Mouse (Mus musculus) cerebellum, adult 11-12 months (tissue): ENCODE measurements at regions not wholly inside any gene's neighbourhood (a gene's known extent, or its start where the extent isn't known, plus 50 kb on each side); places are given as distances from the start of the nearest gene placed in this dataset.

ENCODE experiments used
- DNase-seq: peaks from one replicate; pipeline ENCODE4 v3.0.0; 2022

GRCm38 (mm10) chr1:90289732-90290215, 86.0 kb downstream of the Ackr3 start:
- no peak for DNase-seq

GRCm38 (mm10) chr1:90290428-90291197, 86.8 kb downstream of the Ackr3 start:
- no peak for DNase-seq

- no peak for DNase-seq
Measured at GRCm38 (mm10) chr1:90291256-90291655, 87.5 kb downstream of the Ackr3 start.

- no peak for DNase-seq
Measured at GRCm38 (mm10) chr1:90297751-90298150, 94.0 kb downstream of the Ackr3 start.

GRCm38 (mm10) chr1:90300229-90300628, 96.4 kb downstream of the Ackr3 start:
- DNase-seq, result no peak

GRCm38 (mm10) chr1:90304331-90304730, 100.6 kb downstream of the Ackr3 start:
- DNase-seq, result no peak

GRCm38 (mm10) chr1:90311016-90311415, 107.2 kb downstream of the Ackr3 start:
- no peak for DNase-seq

- DNase-seq, result no peak
Measured at GRCm38 (mm10) chr1:90311649-90312442, 108.1 kb downstream of the Ackr3 start.

- no peak for DNase-seq
Measured at GRCm38 (mm10) chr1:90313750-90314359, 110.1 kb downstream of the Ackr3 start.

- no peak for DNase-seq
Measured at GRCm38 (mm10) chr1:90317902-90318301, 114.1 kb downstream of the Ackr3 start.

GRCm38 (mm10) chr1:90318502-90318901, 114.7 kb downstream of the Ackr3 start:
- no peak for DNase-seq

GRCm38 (mm10) chr1:90320518-90320917, 116.7 kb downstream of the Ackr3 start:
- no peak for DNase-seq

- no peak for DNase-seq
Measured at GRCm38 (mm10) chr1:90321501-90321900, 117.7 kb downstream of the Ackr3 start.

GRCm38 (mm10) chr1:90327237-90327636, 123.5 kb downstream of the Ackr3 start:
- no peak for DNase-seq

GRCm38 (mm10) chr1:90332531-90332930, 128.8 kb downstream of the Ackr3 start:
- no peak for DNase-seq

GRCm38 (mm10) chr1:90333676-90334430, 130.1 kb downstream of the Ackr3 start:
- no peak for DNase-seq

GRCm38 (mm10) chr1:90335001-90335747, 131.4 kb downstream of the Ackr3 start:
- no peak for DNase-seq

- no peak for DNase-seq
Measured at GRCm38 (mm10) chr1:90337876-90338316, 134.1 kb downstream of the Ackr3 start.

- no peak for DNase-seq
Measured at GRCm38 (mm10) chr1:90342346-90342745, 138.6 kb downstream of the Ackr3 start.

GRCm38 (mm10) chr1:90343492-90343891, 139.7 kb downstream of the Ackr3 start:
- DNase-seq, result no peak

- no peak for DNase-seq
Measured at GRCm38 (mm10) chr1:90347032-90347431, 143.3 kb downstream of the Ackr3 start.

- peak; percentile 71 for DNase-seq
Measured at GRCm38 (mm10) chr1:90349611-90350010, 145.8 kb downstream of the Ackr3 start.
